Mouse (Mus musculus) layer of hippocampus, adult 9-10 months (tissue): ENCODE results near the gene Fstl1.

Experiments used
- DNase-seq: peaks from one replicate; pipeline ENCODE4 v3.0.0; 2022; ENCODE audit warnings: low spot score

Fstl1 gene

GRCm38 (mm10) chr16:37776860-37777651 lies at the start of gene Fstl1:
Gene Fstl1 (plus strand): TSS chr16:37776873.
- no peak for DNase-seq

- DNase-seq = no peak
Measured at GRCm38 (mm10) chr16:37728674-37729073, 48.0 kb upstream of the Fstl1 start.

DNA sequence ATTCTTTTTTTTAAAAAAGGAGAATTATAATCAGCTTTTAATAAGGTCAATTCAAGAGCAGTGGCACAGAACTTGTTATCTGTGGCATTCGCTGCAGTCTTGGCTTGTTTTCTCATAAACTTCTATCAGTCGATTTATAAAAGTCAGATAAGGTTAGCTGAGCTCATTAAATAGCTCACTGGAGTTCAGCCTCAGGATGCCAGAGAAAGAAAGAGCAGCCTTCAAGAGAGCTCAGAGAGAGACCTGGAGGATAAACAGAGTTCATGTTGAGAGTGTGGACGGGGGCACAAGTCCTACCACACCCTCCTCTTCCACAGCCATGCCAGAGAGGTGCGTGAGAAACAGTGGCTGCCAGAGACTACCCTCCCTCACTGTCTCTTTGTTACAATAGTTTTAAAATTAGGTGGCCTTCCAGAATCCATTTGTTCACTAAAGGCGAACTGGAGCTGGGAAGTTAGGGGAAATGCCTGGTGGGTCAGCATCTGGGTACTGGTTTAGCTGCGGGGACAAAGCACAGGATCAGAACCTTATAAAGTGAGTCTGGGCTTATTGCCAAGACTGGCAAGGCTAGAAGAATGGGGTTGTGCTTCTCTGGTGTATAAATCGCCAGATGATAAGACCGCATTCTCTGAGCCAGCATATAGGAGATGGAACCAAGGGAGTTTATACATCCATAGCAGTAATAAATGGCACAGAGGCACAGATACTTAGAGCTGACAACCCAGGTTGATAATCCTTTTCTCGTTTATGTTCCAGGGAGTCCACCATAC lies 47.1 kb upstream of the Fstl1 start:
- DNase-seq = no peak

DNA sequence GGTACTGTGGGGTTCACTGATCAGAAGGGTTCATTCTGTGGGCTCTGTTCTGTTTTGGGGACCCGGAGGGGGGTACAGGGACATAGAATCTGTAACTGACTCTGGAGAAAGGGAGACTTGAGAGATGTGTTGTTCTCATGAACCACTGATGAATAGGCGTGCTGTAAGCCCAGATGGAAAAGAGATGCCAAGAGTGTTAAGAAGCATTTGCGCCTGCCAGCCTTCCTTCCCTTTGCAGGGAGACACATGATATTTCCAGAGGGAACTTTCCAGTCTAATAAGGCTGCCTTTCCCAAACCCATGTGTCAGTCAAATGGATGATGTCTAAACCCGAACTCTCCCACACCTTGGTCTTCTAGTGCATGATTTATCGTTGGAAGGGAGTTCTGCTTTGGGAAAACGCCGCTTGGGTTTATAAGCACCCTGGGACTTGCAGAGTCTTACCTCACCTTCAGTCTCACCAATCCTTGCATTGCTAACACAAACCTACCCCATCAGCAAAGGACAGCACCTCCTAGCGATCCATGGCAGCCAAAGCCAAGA lies 46.3 kb upstream of the Fstl1 start:
- DNase-seq = no peak

DNA sequence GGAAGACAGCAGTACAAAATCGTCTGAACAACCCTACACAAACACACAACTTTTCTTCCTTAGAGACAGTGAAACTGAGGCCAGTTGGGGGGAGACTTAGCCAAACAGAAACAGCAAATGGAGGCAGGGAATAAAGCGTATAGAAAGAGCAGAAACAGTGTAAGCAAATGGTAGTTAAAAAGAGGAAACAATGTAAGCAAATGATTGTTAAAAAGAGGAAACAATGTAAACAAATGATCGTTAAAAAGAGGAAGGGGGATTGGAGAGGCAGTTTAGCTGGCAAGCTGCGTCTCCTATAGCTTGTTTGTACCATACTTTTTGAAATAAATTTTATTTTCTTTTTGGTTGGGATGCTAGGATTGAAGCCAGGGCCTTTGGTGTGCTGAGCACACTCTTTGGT lies 45.2 kb upstream of the Fstl1 start:
- no peak for DNase-seq

DNA sequence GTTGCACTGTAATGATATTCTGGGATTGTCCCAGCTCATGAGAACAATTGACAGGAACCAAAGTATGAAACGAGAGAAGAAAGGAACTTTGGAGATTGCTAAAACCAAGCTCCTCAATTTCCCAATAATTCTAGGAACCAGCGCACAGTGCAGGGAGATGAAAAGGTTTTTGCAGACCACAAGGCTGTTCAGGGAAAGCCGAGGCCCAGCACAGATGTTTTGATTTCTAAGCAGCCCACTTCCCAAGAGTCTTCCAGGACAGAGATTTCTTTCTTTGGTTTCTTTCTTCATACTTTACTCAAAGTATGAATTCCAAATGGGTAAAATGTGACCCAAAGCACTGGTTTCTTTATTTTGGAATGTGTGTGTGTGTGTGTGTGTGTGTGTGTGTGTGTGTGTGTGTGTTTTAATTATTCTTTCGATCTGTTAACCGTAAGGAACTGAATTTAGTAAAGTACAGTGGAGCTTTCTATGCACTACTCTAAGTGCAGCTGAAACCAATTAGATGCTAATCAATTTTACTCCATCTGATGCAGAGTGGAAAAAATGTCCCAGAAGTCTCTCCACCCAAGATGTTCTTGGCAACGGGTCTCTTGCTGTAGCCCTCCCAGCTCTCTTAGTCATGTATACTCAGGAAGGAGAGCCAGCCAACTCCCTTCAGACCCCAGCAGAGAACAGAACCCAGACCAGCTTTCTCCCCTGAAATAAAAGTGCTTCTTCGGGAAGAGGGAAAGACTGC lies 44.5 kb upstream of the Fstl1 start:
- peak; percentile 8 for DNase-seq

GRCm38 (mm10) chr16:37740076-37740475 lies 36.6 kb upstream of the Fstl1 start:
- no peak for DNase-seq

DNA sequence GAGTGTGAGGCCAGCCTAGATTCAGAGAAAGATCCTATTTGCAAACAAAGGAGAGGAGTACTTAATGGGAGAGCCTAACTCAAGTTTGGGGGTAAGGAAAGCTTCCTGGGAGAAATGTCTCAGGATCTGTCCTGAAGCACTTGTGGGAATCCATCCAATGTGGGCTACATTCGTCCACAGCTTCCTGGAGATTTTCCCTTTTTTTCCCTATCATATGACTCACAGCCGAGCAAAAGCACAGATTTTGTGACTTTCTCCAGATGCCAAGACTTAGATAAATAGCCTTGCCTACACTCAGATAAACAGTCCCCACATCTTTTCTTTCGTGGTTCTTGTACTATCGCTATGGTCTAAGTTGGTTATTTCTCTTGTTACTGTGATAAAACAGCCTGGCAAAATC lies 34.4 kb upstream of the Fstl1 start:
- no peak for DNase-seq

DNA sequence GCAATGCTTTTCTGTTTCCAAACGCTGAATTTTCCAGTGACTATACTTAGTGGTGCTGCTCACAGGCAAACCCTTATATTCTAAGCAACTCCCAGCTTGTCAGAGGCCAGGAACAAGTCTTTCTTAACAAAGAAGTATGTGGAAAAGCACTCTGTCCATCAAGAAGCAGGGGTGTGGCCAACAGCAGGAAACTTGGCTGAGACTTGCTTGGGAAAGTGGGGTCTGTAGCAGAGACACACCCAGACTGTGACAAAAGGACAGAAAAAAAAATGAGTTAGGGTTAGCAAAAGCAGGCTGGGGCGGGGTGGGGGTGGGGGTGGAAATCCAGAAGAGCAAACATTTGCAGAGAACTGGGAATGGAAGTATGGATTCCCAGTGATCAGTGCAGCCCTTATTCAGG lies 23.8 kb upstream of the Fstl1 start:
- DNase-seq = no peak

DNA sequence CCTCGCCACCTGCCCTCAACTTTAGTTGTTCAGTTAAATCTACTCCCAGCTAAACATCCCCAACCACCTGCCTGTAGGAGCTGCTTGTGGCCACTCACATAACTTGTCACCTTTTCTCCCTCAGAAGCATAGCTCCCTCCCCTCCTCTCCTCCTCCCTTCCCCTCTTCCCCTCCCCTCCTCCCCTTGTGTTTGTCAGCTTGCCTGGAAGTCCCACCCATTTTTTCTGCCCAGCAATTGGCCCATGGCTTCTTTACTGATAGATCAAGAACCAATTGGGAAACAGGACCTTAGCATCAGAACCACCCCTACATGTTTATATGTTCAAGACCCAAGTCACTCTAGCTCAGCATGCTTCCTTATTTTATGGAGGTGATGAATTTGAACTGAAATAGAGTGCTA lies 22.9 kb upstream of the Fstl1 start:
- no peak for DNase-seq

DNA sequence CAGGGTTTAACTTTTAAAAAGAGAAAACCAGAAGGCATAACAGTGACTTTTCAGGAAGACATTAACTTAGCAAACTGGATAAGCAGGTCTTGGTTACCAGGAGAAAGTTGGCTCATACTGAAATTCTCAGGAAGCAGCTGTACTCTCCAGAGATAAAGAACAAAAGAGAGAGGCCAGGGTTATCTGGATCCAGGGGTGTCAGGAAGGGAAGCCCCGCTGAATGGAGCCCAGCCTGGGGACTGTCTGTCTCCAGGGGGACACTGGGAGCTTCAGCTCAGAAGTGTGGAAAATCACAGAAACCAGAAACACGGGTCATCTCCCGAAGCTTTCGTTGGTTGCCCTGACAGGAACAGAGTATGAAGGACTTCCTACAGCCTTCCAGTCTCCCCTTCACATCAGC lies 22.2 kb upstream of the Fstl1 start:
- DNase-seq = no peak

- no peak for DNase-seq
Measured at GRCm38 (mm10) chr16:37757223-37757622, 19.4 kb upstream of the Fstl1 start.

GRCm38 (mm10) chr16:37763797-37764196 lies 12.9 kb upstream of the Fstl1 start:
- no peak for DNase-seq

DNA sequence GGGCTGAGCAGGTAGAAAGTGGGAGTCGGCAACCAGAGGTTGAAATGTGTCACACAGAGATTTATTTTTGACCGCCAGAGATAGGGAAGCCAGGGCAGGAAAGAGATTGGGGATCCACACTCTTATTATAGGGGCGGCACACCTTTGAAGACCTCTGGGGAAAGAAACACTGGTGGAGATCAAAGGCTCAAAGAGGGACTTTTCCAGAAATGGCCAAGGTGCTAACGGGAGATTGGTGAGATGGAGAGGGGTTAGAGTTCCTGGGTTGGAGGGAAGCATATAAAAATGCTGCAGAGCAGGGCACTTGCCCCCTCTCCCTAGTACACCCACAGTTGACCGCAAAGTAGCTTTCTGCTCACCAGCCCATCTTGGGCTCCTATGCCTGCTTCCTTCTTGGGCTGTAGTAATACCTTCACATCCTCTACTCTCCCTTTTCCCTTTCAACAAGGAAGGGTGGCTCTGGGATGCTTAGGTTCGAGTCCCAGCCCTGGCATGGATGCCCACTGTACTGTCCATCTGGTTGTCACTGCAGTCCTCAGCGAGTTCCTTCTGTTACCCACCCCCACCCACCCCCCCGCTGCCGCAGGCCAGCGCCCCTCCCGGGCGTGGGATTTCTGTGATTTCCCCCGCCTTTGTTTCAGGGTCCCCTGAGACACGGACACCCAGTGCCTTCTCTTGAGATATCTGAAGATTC lies 360 bp upstream of the Fstl1 start:
- DNase-seq = no peak

DNA sequence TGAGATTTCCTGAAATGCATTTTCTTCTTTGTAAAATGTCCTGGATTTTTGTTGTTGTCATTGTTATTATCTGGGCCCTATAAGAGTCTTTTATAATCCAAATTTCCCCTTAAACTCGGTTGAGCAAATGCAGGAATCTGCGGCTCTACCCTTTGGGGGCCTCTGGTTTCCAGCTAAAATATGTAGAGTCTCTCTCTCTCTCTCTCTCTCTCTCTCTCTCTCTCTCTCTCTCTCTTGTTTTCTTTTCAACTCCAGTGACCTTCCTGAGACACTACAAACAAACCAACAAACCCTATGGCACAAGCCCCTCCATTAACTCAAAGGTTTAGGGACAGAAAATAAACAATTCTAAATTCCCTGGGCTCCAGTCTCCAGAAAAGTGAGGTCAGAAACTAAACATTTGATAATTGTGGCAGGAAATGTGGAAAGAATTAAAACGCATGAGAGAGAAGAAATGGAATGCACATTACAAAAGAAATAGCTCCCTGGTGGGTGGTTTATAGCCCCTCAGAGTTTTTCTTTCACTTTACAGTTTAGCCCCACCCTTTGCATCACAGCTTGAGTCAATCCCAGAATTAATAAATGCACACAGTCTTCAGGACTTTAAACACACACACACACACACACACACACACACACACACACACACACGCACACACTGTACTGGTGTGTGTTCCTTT lies 1.3 kb downstream of the Fstl1 start:
- no peak for DNase-seq

DNA sequence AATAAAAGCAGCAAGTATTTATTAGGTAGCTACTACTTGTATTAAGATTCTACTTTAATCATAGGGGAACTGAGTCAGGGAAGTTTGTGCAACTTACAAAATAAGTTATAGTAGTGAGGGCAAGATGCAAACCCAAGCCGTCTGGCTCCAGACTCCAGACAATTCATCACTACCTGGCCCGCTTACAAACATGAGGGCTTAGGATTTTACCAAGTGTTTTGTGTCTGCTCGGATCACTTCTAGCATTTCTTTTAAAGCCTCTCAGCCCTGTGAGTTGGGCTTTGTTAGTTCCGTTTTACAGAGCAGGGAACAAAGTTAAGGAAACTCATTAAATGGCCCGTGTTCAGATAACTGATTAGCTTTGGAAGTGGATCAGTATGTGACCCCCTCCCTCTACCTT lies 1.9 kb downstream of the Fstl1 start:
- DNase-seq = no peak

- DNase-seq = no peak
Measured at GRCm38 (mm10) chr16:37779651-37780280, 3.1 kb downstream of the Fstl1 start.

- no peak for DNase-seq
Measured at GRCm38 (mm10) chr16:37780386-37780785, 3.7 kb downstream of the Fstl1 start.

- no peak for DNase-seq
Measured at GRCm38 (mm10) chr16:37780911-37781310, 4.2 kb downstream of the Fstl1 start.

DNA sequence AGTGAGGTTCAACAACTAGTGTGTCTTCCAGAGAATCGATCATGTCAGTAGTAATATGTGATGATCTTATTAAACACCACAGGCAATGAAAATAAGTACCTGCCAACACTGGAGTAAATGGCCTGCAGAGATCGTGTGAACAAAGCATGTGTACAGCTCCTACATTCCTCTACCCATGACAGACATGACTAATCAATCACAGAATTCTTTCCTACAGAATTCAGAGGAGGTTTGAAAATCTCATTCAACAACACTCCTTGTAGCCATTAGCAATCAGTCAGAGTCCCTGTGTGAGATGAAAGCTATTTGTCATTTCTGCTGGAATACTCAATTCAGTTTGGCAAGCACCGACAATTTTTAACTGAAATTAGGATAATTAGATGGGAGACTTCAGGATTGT lies 7.9 kb downstream of the Fstl1 start:
- no peak for DNase-seq
